Mouse (Mus musculus) telencephalon, adult 2 months (tissue): Measurements from ENCODE around the gene Zfp958.
A peak's percentile ranks its signal among the peaks of the same experiment; 100 is the strongest.
"Not testable (repeated sequence)": the region's sequence is repeated elsewhere in the genome, so short reads cannot be mapped to it uniquely, and the experiment has no call there.

ENCODE experiments used
- DNase-seq: peaks from one replicate; pipeline ENCODE4 v3.0.0-alpha.2; 2011; ENCODE audit warnings: low read depth, low spot score

Zfp958 gene

GRCm38 (mm10) chr8:4612932-4613853, at the start of gene Zfp958:
TSS of gene Zfp958 (plus strand) at chr8:4613167.
- peak; percentile 96 for DNase-seq

- DNase-seq, result no peak
Measured at GRCm38 (mm10) chr8:4581986-4582385, 31.0 kb upstream of the Zfp958 start.

- no peak for DNase-seq
Measured at GRCm38 (mm10) chr8:4582754-4583178, 30.2 kb upstream of the Zfp958 start.

GRCm38 (mm10) chr8:4584660-4585059, 28.3 kb upstream of the Zfp958 start:
- DNase-seq, result no peak

GRCm38 (mm10) chr8:4586356-4586755, 26.6 kb upstream of the Zfp958 start:
- DNase-seq, result no peak

GRCm38 (mm10) chr8:4588165-4589000, 24.6 kb upstream of the Zfp958 start:
- DNase-seq, result peak; percentile 10

GRCm38 (mm10) chr8:4608896-4609295, 4.1 kb upstream of the Zfp958 start:
- DNase-seq, result no peak

GRCm38 (mm10) chr8:4611626-4612175, 1.3 kb upstream of the Zfp958 start:
- not testable (repeated sequence) for DNase-seq

- DNase-seq, result no peak
Measured at GRCm38 (mm10) chr8:4627349-4627748, 14.4 kb downstream of the Zfp958 start.

GRCm38 (mm10) chr8:4637071-4637470, 24.1 kb downstream of the Zfp958 start:
- no peak for DNase-seq

- not testable (repeated sequence) for DNase-seq
Measured at GRCm38 (mm10) chr8:4642974-4643373, 30.0 kb downstream of the Zfp958 start.

GRCm38 (mm10) chr8:4656536-4656935, 43.6 kb downstream of the Zfp958 start:
- peak; percentile 13 for DNase-seq

GRCm38 (mm10) chr8:4675191-4676003, 62.4 kb downstream of the Zfp958 start:
- no peak for DNase-seq

- DNase-seq, result no peak
Measured at GRCm38 (mm10) chr8:4676586-4676985, 63.6 kb downstream of the Zfp958 start.

GRCm38 (mm10) chr8:4677265-4678217, 64.6 kb downstream of the Zfp958 start:
- DNase-seq, result peak; percentile 99

GRCm38 (mm10) chr8:4678218-4678907, 65.4 kb downstream of the Zfp958 start:
- peak; percentile 75 for DNase-seq

GRCm38 (mm10) chr8:4678908-4679545, 66.1 kb downstream of the Zfp958 start:
- peak; percentile 13 for DNase-seq

GRCm38 (mm10) chr8:4679796-4680195, 66.8 kb downstream of the Zfp958 start:
- no peak for DNase-seq
